Mouse (Mus musculus) adrenal gland, adult 10 weeks (tissue): ENCODE results near the gene Rhof. TPM values are rescaled to one million over a fixed set of nuclear protein-coding genes. Genes with fewer than 3 reads are reported as not detected.

Experiments used
- polyA plus RNA-seq: library from polyadenylated mRNA; stranded (reverse); fragments of 350-450 nt; fragmentation: Illumina TruSeq; extraction: RNeasy Lipid Tissue Mini Kit (QIAGEN cat#74804); gene quantifications from one replicate; pipeline ENCODE4 v1.2.3, GENCODE M21; 2014; ENCODE audit warnings: low read depth, low replicate concordance

Gene Rhof
- polyA plus RNA-seq, result not detected

DNA sequence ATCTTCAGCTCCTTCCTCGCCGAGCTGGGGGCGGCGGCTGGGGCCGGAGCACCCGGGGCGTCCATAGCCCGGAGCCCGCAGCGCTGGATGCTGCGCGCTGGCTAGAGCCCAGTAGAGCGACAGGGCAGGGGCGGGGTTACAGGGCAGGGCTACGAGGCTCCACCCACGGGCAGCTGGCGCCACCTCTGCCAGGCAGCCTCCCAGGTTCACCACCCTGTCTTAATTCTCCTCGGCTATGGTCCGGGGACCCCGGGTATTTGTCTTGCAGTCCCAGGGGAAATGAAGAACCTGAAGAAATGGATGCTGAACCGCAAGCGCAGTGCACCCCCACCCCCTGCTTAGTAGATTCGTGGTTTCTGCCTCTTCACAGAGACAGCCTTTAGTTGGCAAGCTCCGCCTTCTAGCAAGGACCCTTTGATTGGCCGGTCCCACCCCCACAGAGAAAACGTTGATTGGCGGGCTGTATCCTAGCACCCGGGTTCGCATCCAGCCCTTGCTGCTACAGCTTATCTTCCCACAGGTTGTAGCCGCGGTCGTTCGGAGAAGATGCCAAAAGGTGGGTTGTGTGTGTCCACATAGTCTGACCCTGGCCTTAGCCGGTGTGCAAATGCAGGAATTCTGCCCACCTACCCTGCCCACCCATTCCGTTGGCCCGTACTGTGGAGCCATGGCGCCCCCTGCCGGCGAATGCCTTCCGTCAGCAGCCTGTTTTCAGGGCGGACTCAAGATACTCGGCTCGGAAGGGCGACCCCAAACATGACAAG, at the start of gene Rhof:
TSS of gene Rhof (minus strand) at position 385 of the 764 bp plus-strand sequence.

DNA sequence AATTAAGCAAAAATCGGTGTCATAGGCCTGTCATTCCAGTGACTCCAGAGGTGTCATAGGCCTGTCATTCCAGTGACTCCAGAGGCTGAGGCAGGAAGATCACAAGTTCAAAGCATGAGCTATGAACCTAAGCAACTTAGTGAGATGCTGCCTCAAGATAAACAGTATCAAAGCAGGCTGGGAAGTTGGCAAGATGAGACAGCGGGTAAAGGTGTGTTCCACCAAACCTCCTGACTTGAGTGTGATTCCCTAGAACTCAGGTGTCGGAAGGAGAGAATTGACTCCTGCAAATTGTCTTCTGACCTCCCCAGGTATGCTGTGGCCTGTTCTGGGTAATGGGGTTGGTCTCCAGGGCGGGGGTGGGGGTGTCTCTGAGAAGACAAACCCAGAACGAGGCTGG, 36.8 kb upstream of the Rhof start, which contains the start of gene Psmd9:
TSS of gene Psmd9 (plus strand) at position 130 of the 400 bp plus-strand sequence.

DNA sequence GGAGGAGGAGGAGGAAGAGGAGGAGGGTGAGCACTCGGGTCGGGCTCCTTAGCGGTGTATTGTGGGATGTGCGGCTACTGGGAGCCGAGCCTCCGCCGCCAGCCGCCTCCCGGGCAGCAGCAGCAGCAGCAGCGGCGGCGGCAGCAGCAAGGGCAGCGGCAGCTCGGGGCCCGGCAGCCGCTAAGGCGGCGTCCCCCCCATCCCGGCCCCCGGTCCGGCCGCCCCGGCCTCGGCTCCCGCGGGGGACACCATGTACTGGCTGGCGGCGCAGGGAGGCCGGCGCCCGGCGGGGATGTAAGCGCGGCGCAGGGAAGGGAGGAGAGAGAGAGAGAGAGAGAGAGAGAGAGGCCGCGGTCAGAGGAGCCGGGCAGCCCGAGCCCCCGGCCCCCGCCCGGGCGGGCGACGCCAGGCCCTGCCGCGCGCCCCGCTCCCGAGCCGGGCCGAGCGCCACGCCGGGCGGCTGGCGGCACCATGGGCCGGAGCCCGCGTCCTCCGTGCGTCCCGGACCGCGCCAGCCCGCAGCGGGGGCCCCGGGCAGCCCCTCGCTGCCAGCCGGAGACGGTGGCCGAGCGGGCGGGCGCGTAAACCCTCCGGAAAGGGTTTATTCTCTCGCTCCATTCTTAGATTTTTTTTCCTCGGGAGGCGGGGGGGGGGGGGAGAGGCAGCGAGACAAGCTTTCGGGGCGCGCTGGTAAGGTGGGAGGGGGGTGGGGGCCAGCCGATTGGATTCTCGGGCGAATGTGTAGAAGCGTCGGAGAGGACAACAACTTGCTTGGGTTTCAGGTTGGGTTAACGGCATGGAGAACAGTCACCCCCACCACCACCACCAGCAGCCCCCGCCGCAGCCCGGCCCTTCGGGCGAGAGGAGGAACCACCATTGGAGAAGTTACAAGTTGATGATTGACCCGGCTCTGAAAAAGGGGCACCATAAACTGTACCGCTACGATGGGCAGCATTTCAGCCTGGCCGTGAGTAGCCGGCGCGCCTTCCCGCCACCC, 10.0 kb upstream of the Rhof start, which contains the start of gene Setd1b:
TSS of gene Setd1b (plus strand) at position 33 of the 997 bp plus-strand sequence.

GRCm38 (mm10) chr5:123068115-123068514, 64.4 kb downstream of the Rhof start, which contains the start of gene Tmem120b:
Gene Tmem120b (plus strand): TSS chr5:123068415.

Other genes with a start within 250 kb of the Rhof start
- 13.2 TPM for gene Kdm2b, start 142.9 kb downstream of the Rhof start, polyA plus RNA-seq
- 0.82 TPM for gene Orai1, start 117.6 kb downstream of the Rhof start, polyA plus RNA-seq
- not detected for gene Morn3, start 85.7 kb downstream of the Rhof start, polyA plus RNA-seq
- 3.8 TPM for gene Tmem120b, start 64.3 kb downstream of the Rhof start, polyA plus RNA-seq
- gene Setd1b, start 9.5 kb upstream of the Rhof start, polyA plus RNA-seq, result 3.4 TPM
- 7.2 TPM for gene Psmd9, start 36.7 kb upstream of the Rhof start, polyA plus RNA-seq
- not detected for gene Hpd, start 50.0 kb upstream of the Rhof start, polyA plus RNA-seq
- gene Wdr66, start 119.4 kb upstream of the Rhof start, polyA plus RNA-seq, result 0.52 TPM
- gene Bcl7a, start 211.1 kb upstream of the Rhof start, polyA plus RNA-seq, result 4.0 TPM